Comparison of ENCODE assay signal across 13 mouse cellular contexts in the genomic region with DNA sequence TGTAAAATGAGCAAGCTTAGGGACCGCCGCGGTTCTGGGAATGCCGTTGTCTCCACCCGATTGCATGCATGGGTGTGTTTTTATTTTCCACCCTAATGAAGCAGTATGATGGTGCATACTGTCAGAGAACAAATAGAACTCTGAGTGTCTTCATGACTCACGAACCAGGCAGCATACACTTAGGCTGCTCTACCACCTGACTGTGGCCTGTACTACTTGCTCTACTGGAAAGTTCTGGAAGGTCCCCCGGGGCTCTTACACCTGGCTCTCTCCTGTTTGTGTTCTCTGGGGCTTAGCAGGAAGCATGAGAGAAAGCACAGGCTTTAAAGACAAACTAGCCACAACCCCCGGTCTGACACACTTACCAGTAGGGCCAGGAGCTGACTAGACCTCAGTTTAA. TPM values are rescaled to one million over a fixed set of nuclear protein-coding genes. Genes with fewer than 3 reads are reported as not detected.
DNase-seq lines count a peak whose midpoint lies in the region; ATAC-seq and TF ChIP-seq lines count a peak whose summit lies in the region.
"Had no signal": no experiment of that assay in that cellular context is flagged by ENCODE, and none has a peak within 500 bp of the region (broad histone marks: within the 10 kb centered on the region; RNA-seq: fewer than 3 reads in every experiment).

No protein-coding gene starts in this region.

- intact Hi-C loops in heart, adult 2 months (cut with DNase I), result loop anchor here (2.0 kb wide), 1 partner anchor 33 kb away; no protein-coding TSS in a partner anchor
- intact Hi-C loops in left cerebral cortex, postnatal 14 days (cut with DNase I), result loop anchor here (2.0 to 5.0 kb wide), 2 partner anchors 33 to 85 kb away; partner anchors contain the start of gene Acsl5

- no peaks in the 10 kb centered on the region for H3K79me2 ChIP-seq in heart, adult 2 months (replicated peaks; ENCODE audit: control insufficient read depth, insufficient read depth, low read length)

- H3K36me3 ChIP-seq in heart, embryonic 14.5 days (ENCODE audit: control insufficient read depth, insufficient read depth, low read length), result no peaks in the 10 kb centered on the region
- H3K36me3 ChIP-seq in heart, adult 2 months (ENCODE audit: control insufficient read depth, insufficient read depth, low read length), result no peaks in the 10 kb centered on the region

- H3K4me3 ChIP-seq in heart, embryonic 14.5 days (ENCODE audit: control insufficient read depth in 1 of 2, insufficient read depth in 1 of 2, low read depth in 1 of 2, low read length in 2 of 2), result no peak overlapping the region
- H3K4me3 ChIP-seq in heart, adult 2 months, result no peak overlapping the region

- H3K27me3 ChIP-seq in heart, embryonic 14.5 days (ENCODE audit: control insufficient read depth, insufficient read depth, low read length), result no peaks in the 10 kb centered on the region
- no peaks in the 10 kb centered on the region; the same call in 1 of the 2 replicates for H3K27me3 ChIP-seq in heart, adult 2 months (ENCODE audit: control insufficient read depth, insufficient read depth, low read length)

- H3K4me2 ChIP-seq in heart, embryonic 14.5 days (ENCODE audit: low read length), result peak overlapping the region; percentile 81; the same call in 1 of the 2 replicates

- 67% methylated on average over 8 of the region's 8 CpGs for WGBS in heart, embryonic 14.5 days
- 73% methylated on average over 8 of the region's 8 CpGs for WGBS in heart, adult 2 months

- no peak for DNase-seq in heart, adult 2 months
- peak; percentile 16 for DNase-seq in urinary bladder, postnatal 25 days (ENCODE audit: low spot score)
- no peak for DNase-seq in urinary bladder, postnatal 10 days (ENCODE audit: low spot score)
- peak; percentile 17 to 51 for DNase-seq in kidney, postnatal 4 days
- DNase-seq in thymus, postnatal 36 days, result no peak
- no peak for DNase-seq in left cerebral cortex, postnatal 14 days (ENCODE audit: low spot score in 2 of 2)
- DNase-seq: adrenal gland, adult 8-10 months; heart, postnatal 10 days; spleen, adult 18-20 months had no signal

- no peak for TF ChIP-seq POLR2A in heart, adult 2 months (IDR thresholded peaks at IDR 0.05; ENCODE audit: insufficient read depth, low read depth, low read length)

- no peaks in the 10 kb centered on the region for H3K9me3 ChIP-seq in heart, embryonic 14.5 days (ENCODE audit: control insufficient read depth, low read length)

- H3K9ac ChIP-seq in heart, embryonic 14.5 days (ENCODE audit: low read length), result no peak overlapping the region
- H3K9ac ChIP-seq in heart, adult 2 months (ENCODE audit: low read depth, low read length), result no peak overlapping the region

- peaks cover 5 to 9% of the 10 kb centered on the region in 2 experiments; a peak in 2 of 4 replicates for H3K4me1 ChIP-seq in heart, embryonic 14.5 days (ENCODE audit: control insufficient read depth in 2 of 2, insufficient read depth in 2 of 2, low read length in 2 of 2)
- peaks cover 3% of the 10 kb centered on the region; the same call in 1 of the 2 replicates for H3K4me1 ChIP-seq in heart, adult 2 months (ENCODE audit: control insufficient read depth, insufficient read depth, low read length)

- no peak overlapping the region for H3K27ac ChIP-seq in heart, embryonic 14.5 days (replicated peaks in 1 of 2; ENCODE audit: control insufficient read depth in 1 of 2, insufficient read depth in 1 of 2, low read depth in 2 of 2, low read length in 2 of 2)
- no peak overlapping the region for H3K27ac ChIP-seq in heart, adult 2 months

- no peak for TF ChIP-seq CTCF in heart, adult 2 months (IDR thresholded peaks at IDR 0.05)

- no peak for ATAC-seq in heart, embryonic 14.5 days (ENCODE audit: insufficient number of reproducible peaks, insufficient read depth, low FRiP score, low read depth)
- no peak for ATAC-seq in megakaryocyte progenitor cell, adult 5-6 weeks (replicated peaks; ENCODE audit: poor library complexity)

- TF ChIP-seq EP300 in heart, adult 2 months (IDR thresholded peaks at IDR 0.05; ENCODE audit: insufficient read depth, low read depth, low read length), result no peak

RNA-seq across cellular contexts. Expression of gene Gucy2g, which starts 21.7 kb away (rescaled TPM):
- polyA plus RNA-seq in heart, embryonic 14.5 days (2014; fragmentation: Nextera tagmentation; extraction: Ambion mirVana), result not detected in 2 replicates
- total RNA-seq in heart, adult 2 months (2021), result under 1 TPM in 1 of 2 experiments, not detected in 1; 0.07 TPM
- 0.12 TPM in 2 replicates for polyA plus RNA-seq in heart, adult 2 months (2012; rRNA removed)
- total RNA-seq in megakaryocyte progenitor cell, adult 5-6 weeks (2015), result not detected in 2 replicates
- total RNA-seq in megakaryocyte progenitor cell, adult 5-6 weeks (2017), result not detected in 2 replicates
- 1 to 10 TPM; 1.5 to 2.5 TPM for total RNA-seq in left cerebral cortex, postnatal 14 days (2021)
- total RNA-seq: adrenal gland, adult 8-10 months had no signal
- polyA plus RNA-seq: neural tube, embryonic 11.5 days had no signal

RNA-seq across cellular contexts. Expression of gene Acsl5, which starts 32.4 kb away (rescaled TPM):
- 30.7 and 31.6 TPM in 2 replicates for polyA plus RNA-seq in heart, embryonic 14.5 days (2014; fragmentation: Nextera tagmentation; extraction: Ambion mirVana)
- total RNA-seq in heart, adult 2 months (2021), result 10 to 100 TPM; 12.5 to 14.7 TPM
- polyA plus RNA-seq in heart, adult 2 months (2012; rRNA removed), result 8.0 and 9.0 TPM in 2 replicates
- total RNA-seq in megakaryocyte progenitor cell, adult 5-6 weeks (2015), result 115 and 141 TPM in 2 replicates
- total RNA-seq in megakaryocyte progenitor cell, adult 5-6 weeks (2017), result 114 and 115 TPM in 2 replicates
- 10 to 100 TPM; 38.1 to 38.7 TPM for total RNA-seq in left cerebral cortex, postnatal 14 days (2021)

RNA-seq across cellular contexts. Expression of gene Tectb, which starts 38.8 kb away (rescaled TPM):
- polyA plus RNA-seq in heart, embryonic 14.5 days (2014; fragmentation: Nextera tagmentation; extraction: Ambion mirVana), result not detected in 2 replicates
- total RNA-seq in heart, adult 2 months (2021), result under 1 TPM; 0.16 to 0.23 TPM
- 0.21 and 0.29 TPM in 2 replicates for polyA plus RNA-seq in heart, adult 2 months (2012; rRNA removed)
- total RNA-seq in megakaryocyte progenitor cell, adult 5-6 weeks (2015), result not detected in 2 replicates
- total RNA-seq in megakaryocyte progenitor cell, adult 5-6 weeks (2017), result not detected in 2 replicates
- total RNA-seq in left cerebral cortex, postnatal 14 days (2021), result under 1 TPM in 1 of 2 experiments, not detected in 1; 0.15 TPM
- total RNA-seq: left cerebral cortex, adult 18-20 months had no signal
- polyA plus RNA-seq: neural tube, embryonic 11.5 days had no signal

Comparison
In these comparisons a context has a peak if more than half of its experiments do, and no peak if none do; other contexts are left out.
1. DNase-seq: peak in urinary bladder, postnatal 25 days (single experiment) and kidney, postnatal 4 days (2 of 2); none in heart, adult 2 months (0 of 2), urinary bladder, postnatal 10 days (single experiment), thymus, postnatal 36 days (0 of 2) and left cerebral cortex, postnatal 14 days (0 of 2).